Mouse (Mus musculus): ENCODE measurements around the gene Rrn3. TPM values are rescaled to one million over a fixed set of nuclear protein-coding genes. Genes with fewer than 3 reads are reported as not detected.
"Not testable (repeated sequence)": the region's sequence is repeated elsewhere in the genome, so short reads cannot be mapped to it uniquely, and the experiment has no call there.

The Rrn3 gene
- polyA plus RNA-seq, 2 experiments from 2014 or later: 44.8 to 49.4 TPM

DNA sequence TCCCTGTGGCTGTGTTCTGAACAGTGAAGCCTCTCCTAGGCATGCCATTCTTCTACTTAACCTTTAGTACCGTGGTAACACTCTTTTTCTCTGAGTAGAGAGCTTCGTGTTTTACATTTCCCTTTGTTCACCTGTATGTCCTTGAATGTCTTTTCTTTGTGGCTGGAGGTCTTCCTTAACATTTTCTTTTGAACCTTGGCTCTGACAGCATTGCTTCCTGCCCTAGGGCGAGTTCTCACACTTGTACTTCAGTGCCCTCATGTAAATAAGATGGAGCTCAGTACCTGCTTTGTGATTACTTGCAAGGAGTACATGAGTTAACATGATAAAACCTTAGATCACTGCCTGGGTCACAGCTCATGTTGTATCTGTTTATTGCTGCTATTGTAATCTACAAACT is 5.4 kb downstream of the Rrn3 start:
- no peak for ATAC-seq

DNA sequence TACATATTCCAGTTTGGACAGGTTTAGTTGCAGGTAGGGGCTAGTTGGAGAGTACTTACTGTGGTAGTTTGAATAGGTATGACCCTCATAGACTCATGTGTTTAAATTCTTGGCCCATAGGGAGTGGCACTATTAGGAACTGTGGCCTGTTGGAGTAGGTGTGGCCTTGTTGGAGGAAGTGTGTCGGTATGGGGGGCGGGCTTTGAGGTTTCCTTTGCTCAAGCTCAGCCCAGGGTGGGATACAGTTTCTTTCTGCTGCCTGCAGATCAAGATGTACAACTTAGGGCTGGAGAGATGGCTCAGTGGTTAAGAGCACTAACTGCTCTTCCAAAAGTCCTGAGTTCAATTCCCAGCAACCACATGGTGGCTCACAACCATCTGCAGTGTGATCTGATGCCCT is 12.9 kb downstream of the Rrn3 start:
- ATAC-seq: not testable (repeated sequence)

DNA sequence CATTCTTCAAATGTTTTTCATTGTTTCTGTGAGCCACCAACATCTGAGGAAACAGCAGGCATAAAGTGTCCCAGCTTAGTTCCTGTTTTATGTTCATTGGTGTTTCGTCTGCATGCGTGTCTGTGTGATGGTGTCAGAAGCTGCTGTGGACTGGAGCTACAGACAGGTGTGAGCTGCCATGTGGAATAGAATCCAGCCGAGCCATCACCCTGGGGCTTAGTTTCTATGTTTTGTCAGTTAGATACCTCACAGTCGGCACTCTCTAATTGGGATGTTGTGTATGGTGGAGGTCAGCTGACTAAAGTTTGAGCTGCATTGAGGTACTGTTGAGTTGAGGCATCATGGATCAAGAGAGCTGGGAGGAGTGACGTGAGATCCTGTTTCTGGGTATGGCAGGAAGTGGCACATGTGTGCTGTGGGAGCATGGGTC is 16.3 kb downstream of the Rrn3 start:
- ATAC-seq: peak; percentile 80

DNA sequence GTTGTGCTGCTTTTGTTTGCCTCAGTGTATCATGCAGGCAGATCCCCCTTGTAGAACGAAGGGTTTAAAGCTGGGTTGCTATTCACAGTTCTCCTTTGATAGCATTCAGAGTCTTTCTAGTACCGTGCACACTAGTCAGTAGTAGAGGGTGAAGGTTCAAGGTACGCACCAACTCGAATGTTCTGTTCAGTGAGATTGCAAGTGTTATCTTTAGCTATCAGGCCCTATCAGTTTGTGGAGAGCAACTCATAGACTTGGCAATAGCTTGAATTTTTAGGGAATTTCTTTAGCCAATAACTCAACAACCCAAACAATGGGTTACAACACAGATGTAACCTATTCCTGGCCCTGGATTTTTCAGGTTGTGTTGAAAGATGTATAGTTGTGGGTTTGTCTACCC is 20.7 kb downstream of the Rrn3 start:
- no peak for ATAC-seq

DNA sequence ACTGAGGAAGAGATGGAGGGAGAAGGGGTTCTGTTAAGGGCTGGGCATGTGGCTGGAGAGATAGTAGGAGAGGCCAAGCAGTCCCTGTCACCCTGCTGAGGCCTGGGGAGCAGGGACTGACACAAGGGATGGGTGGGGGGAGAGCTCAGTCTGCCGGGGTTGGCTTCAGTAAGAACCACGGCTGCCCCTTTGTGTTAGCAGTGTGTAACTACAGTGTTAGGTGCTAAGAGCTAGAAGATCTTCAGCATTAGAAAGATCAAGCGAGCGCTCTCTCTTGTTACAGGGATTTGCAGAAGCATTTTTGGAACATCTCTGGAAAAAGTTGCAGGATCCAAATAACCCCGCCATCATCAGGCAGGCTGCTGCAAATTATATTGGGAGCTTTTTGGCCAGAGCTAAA is 24.2 kb downstream of the Rrn3 start:
- ATAC-seq: no peak

DNA sequence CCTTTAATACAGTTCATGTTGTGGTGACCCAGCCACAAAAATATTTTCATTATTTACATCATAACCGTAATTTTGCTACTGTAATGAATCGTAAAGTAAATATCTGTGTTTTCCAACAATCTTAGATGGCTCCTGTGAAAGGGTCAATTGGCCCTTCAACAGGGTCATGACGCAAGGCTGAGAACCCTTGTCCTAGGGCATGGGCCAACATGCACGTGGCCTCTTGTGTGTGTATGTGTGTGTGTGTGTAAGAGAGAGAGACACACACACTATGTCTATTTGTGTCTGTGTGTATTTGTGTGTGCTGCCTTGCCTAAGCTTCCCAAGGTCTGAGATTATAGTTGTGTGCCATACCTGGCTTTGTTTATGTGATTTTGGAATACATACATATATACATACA is 27.1 kb downstream of the Rrn3 start:
- ATAC-seq: no peak

DNA sequence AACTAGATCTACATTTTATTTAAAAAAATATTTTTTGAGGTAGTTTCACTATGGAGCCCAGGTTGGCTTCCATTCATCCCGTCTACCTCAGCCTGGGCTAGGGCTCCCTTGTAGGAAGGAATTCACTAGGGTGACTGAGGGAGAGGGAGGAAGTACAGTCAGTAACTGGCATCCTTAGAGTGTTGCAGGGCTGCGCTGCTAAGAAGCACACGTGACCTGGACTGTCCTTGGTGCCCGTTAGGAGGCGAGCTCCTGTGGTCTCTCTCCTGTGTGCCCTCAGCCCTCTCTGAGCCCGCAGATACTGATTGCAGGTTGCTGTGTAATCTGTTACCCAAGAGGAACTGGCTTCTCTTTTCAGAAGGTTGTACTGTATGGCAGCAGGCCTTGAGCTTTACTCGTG is 27.9 kb downstream of the Rrn3 start:
- ATAC-seq: no peak

DNA sequence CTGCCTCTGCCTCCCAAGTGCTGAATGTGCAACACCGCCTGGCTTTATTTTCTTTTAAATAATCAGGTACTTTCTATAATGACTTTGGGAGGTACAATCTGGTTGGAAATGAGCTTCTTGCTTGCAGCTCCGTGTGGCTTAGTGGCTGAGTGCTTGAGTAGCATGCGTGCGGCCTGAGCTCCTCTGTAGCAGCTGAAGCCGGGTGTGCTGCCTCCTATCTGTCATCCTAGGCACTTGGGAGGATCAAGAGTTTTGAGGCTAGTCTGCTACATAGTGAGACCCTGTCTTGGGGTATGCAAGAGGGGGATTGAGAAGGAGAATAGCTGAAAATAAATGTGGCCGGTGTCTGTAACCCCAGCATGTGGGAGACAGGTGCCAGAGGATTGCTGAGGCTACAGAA is 31.6 kb downstream of the Rrn3 start:
- no peak for ATAC-seq

DNA sequence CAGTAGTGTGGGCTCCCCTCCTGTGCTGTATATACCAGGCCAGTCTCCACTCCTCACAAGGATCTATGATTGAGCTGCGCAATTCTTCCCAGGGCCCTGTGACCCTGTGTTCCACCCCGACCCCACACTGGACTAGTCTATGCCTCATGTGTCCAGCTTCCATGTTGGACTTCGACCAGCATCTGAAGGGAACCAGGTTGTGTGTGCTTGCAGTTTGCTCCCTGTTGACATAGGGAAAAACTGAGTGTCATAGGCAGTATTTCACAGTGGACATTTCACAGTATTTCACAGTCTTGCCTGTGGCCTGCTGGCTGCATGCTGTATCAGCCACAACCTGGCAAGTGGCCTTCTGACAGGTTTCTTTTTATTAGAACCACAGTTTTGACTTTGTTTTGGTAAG is 32.7 kb downstream of the Rrn3 start:
- ATAC-seq: no peak

DNA sequence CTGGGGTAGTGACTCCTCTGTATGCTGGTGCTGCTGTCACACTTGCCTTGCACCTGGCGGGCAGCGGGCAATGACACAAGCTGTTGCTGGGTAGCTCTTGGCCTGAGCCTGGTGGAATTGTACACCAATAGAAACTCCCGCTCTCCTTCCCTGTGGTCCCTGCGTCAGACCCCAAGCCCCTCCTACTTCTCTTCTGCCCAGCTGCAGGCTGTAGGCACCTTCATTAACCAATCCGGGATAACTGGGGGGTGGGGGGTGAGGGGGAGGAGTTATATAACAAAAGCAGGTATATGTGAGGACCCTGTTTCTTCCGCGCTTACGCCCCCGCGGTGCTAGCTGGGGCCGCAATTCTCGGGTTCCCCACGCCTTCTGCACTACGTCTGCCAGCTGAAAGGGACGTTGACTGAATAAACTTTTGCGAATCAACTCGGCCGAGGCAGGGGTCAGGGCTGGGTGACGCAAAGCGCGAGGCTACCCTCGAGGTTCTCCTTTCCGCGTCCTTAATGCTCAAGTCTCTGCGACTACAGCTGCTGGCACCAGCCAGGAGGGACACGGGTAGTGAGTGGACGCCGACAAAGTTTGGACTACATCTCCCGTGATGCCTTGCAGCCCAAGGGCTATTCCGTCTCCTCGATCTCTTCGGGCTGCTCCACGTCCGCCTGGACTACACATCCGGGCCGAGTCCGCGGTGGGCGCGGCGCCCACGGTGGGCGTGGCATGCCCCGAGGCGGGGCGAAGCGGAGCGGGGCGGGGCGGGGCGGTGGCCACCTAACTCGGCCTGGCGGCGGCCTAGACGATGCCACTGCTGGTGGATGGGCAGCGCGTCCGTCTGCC is 38.3 kb downstream of the Rrn3 start, which contains the start of gene Ntan1:
Gene Ntan1 (plus strand): TSS at position 286 of the 834 bp plus-strand sequence.
- peak; percentile 83 for ATAC-seq

DNA sequence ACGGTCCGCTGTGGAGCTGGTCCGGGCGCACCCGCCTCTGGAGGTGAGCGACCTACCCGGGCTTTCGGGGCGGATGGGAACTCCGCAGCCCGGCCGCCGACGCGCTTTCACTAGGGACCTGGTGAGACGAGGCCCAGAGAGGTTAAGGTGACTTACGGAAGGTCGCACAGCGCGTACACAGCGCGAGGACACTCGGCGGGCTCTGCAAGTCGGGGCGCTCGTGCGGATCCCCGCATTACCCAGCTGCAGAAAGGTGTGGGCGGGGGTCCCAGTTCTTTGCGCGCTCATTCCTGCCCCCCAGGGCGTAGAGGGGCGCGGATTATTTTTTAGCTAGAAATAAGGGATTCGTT is 38.9 kb downstream of the Rrn3 start:
- ATAC-seq: peak; percentile 52

DNA sequence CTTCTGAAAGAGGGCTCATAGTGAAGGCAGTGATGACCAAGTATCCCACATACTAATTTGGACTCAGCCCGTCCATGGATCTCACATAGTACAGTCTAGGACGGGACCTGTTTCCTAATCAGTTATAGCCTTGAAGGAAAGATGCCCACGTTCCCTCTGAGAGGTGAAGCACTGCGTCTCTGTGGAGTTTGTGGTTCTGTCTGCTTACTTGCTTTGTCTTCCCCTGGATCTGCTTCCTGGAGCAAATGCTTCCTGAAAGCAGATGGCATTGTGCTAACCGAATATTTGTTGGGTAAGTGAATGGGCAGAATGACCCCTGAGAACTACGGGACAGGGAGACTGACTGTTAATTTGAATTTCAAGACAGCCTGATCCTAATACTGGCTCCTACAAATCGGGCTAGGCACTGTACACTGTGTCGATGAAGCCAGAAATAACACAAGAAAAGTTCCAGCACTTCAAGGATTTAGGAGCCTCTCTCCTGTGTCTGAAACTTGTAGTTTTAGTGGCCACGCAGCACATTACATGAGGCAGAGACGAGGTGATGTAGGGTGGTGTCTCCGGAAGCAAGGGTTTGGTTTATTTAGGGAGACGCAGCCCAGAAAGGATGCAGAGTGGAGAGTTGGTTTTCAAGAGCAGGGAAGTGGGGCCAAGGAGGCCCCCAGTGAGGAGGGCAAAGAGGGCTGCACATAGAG is 39.4 kb downstream of the Rrn3 start:
- no peak for ATAC-seq

DNA sequence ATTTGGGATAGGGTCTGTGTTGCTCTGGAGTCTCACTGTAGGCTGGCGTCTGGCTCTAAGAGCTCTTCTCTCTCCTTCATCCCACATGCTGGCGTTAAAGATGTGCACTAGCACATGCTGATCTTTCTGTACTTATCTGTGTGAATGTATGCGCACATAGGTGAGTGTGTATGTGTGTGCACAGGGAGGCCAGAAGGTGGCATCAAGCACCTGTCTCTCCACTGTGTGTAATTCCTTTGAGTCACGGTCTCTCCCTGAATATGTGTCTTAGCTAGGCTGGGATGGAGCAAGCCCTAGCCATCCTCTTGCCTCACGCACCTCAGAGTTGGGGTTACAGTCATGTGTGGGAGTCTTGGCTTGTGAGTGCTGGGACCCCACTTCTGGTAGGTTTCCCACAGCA is 40.3 kb downstream of the Rrn3 start:
- ATAC-seq: no peak

DNA sequence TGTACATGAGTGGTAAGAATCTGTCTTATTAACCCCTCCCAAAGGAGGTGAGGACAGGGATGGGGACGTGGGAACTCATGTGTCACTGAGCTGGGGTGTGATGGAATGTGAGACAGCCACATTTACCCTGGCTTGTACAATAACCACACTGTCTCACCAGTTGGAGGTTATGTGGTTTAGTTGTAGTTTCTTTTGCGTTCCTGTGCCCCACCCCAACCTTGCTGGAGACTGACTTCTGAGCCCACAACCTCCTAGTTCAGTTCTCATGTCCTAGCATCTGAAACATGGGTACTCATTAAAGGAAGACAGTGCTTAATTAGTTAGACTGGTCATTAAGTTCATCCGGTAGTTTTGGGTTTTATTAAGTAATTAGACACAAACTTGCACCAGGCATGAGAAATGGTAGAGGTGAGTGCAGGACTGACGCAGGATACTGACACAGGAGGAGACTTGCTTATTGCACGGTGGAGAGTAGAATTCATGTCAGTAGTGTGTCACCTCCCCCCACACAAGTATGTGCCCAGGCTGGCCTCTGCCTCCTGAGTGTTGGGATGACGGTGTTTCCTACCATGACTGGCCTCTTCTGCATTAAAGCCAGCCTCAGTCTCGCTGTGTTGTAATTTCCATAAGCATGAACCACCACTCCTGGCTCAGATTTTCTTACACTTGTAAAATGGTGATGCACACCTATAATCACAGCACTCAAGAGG is 45.4 kb downstream of the Rrn3 start:
- ATAC-seq: no peak

DNA sequence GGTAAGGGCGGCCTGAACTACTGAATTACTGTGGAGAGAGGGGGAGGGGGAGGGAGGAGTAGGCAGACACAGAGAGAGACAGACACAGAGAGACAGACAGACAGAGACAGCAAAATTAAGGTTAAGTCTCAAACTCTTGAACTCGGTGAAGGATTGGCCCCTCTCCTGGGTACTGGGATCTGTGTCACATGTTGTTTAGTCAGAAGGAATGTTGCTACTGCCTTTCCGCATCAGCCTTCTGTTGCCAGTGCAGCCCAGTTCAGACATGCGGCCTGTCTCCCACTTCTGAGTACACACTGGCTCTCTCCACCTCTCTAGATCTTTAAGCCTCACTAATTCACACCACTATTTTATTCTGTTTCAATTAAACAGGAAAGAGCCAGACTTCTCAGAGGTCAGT is 46.0 kb downstream of the Rrn3 start:
- no peak for ATAC-seq

DNA sequence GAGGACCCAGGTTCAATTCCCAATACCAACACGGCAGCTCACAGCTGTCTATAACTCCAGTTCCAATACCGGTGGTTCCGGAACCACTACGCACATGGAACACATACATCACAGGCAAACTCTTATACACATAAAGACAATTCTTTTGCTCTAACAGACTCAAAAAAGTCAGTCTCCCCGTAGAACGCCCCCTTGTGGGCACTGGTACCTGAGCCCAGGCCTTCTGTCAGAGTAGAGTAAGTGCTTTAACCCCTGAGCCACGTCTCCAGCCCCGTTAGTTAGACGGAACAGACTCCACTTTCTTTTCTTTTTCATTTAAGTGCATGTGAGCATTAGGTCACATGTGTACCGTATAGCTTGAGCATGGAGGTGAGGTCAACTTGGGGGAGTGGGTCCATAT is 49.9 kb downstream of the Rrn3 start:
- no peak for ATAC-seq

DNA sequence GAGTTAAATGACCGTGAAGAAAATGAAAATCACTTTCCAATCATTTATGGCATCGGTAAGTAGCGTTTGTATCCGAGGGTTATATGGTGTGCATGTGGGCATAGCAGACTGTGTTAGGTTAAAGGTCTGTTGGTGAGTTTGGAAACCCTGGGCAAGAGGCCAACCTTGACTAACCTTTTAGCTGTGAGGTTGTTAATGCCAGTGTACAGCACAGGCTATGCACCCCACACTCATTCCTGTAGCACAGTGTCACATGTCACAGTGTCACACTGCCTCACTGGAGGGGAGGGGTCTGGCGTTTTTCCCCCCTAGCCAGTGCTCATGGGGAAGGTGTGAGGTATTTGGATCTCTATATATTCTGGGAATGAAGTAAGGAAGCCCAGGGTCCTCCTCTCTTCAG is 51.1 kb downstream of the Rrn3 start:
- no peak for ATAC-seq

DNA sequence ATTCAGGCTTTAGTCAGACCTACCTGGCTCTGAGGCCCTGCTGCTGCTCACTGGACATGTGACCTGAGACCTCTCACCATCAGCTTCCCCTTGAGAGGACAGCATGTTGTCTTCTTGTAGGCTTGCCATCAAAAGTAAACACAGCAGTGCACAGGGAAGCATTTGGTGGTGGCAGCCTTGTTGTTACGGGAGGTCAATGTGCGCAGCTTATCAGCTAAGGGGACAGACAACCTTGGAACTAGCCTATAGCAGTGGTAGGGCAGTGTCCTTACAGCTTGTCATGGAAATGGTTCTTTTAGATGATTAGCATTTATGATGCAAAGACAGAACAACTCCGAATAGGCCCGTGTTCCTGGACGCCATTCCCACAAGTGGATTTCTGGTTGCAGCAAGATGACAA is 53.9 kb downstream of the Rrn3 start:
- no peak for ATAC-seq

DNA sequence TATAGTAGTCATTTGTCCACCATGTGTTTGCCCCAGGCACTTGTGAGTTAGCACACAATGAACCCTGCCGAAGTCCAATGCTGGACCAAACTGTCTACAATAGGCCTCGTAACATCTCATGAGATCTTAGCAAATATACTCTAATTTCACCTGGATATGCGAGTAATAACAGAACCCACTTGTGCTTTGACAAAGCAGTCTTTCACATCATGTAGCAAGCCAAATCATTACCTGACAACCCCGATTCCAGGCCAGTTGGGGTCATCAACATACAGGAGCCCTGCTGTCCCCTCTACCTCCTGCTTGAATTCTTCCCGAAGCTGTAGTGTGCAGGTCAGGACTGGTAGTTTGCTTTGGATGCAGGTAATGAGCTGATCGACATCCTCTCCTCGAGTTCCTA is 59.5 kb downstream of the Rrn3 start:
- ATAC-seq: no peak

DNA sequence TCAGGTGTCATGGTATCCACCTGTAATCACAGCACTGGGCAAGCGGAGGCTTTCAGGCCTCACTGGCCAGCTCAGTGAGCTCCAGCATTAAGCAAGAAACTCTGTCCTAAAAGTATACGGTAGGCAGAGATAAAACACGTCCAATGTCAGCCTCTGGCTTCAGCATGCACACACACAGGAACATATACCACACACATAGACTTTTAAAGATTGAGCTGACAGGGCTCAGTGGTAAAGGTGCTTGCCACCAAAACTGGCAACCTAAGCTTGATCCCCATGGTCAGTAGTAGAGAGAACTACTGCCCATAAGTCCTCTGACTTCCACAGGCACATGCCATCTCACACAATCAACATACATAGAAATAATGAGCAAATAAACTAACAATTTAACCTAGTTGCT is 60.4 kb downstream of the Rrn3 start:
- ATAC-seq: no peak

DNA sequence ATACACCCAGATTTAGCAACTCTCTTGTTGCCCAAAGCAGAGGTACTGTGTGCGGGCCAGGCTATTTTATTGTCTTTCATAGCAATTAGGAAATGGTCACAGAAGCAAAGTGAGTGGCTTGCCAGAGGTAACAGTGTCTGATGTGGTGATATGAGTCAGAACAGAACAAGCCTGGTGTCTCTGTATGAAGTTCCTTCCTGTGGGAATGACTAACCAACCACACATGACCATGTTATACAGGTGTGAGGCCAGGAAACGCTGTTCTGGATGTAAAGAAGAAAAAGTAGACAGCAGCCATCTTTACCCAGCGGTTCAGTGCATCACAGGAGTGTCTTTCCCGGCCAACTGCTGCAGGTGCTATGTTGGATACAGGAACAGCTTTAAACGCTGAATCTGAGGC is 64.5 kb downstream of the Rrn3 start:
- peak; percentile 33 for ATAC-seq

DNA sequence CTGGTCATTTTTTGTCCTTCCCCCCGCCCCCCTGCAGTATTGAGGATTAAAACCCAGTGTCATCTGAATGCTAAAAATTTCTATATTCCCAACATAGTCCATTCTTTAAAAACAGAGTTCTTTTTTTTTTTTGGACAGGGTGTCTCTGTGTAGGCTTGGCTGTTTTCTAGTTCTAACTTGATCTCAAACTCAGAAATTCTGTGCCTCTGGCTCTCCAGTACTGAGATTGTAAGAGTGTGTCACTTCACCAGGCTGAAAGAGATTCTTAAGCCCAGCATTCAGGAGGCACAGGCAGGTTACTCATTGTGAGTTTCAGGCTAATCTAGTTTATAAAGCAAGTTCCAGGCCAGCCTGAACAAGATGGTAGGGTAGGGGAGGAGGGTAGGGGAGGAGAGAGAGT is 66.2 kb downstream of the Rrn3 start:
- no peak for ATAC-seq

DNA sequence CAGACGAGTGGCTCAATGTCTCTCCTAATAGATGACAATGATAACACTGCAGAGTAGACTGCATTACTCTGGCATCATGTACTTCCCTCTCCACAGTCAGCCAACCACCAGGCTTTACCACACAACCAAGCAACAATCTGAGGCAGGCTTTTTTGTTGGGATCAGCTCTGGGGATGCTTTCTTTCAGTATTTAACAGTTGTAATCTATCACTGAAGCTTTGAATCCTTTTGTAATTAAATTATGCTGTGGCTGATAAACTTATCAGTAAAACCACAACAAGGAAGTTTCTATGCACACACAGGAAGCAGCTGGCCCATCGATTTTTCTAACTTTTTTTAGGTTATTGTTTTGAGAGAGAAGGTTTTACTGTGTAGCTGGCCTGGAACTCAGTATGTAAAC is 67.8 kb downstream of the Rrn3 start:
- peak; percentile 67 for ATAC-seq

DNA sequence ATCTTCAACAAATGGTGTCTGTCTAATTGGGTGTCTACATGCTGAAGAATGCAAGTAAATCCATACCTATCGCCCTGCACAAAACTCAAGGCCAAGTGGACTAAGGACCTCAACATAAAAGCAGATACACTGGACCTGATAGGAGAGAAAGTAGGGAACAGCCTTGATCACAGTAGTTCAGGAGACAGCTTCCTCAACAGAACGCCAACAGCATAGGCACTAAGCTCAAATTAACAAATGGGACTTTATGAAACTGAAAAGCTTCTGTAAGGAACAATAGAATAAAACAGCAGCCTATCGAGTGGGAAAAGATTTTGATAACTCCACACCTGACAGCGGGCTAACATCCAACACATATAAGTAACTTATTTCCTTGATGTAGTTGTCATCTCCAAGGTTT is 70.9 kb downstream of the Rrn3 start:
- no peak for ATAC-seq
